Mouse (Mus musculus): ENCODE data around the gene Cntn5. TPM values are rescaled to one million over a fixed set of nuclear protein-coding genes. Genes with fewer than 3 reads are reported as not detected.

The Cntn5 gene
- polyA plus RNA-seq, 1 experiment from 2014 or later = not detected

- H3K9ac ChIP-seq = no peak overlapping the region
- H3K4me1 ChIP-seq (replicated peaks) = no peaks in the 10 kb centered on the region
- 48% methylated on average over 4 of the region's 4 CpGs for WGBS (ENCODE audit: insufficient replicate concordance)
- no peak for DNase-seq
- H3K36me3 ChIP-seq = no peaks in the 10 kb centered on the region
- H3K4me2 ChIP-seq = no peak overlapping the region
- ATAC-seq (ENCODE audit: low read depth) = no peak
- no peak overlapping the region for H3K4me3 ChIP-seq (replicated peaks)
- H3K27me3 ChIP-seq = no peaks in the 10 kb centered on the region
- no peak overlapping the region for H3K27ac ChIP-seq
- H3K9me3 ChIP-seq (replicated peaks) = no peaks in the 10 kb centered on the region
Measured at GRCm38 (mm10) chr9:10722121-10722520, 182.5 kb downstream of the Cntn5 start.

GRCm38 (mm10) chr9:10718986-10719385 lies 185.6 kb downstream of the Cntn5 start:
- ATAC-seq (ENCODE audit: low read depth) = no peak

GRCm38 (mm10) chr9:10713641-10714040 lies 190.9 kb downstream of the Cntn5 start:
- Histone ChIP-seq H3K27ac (no peak overlapping the region), H3K27me3 (no peaks in the 10 kb centered on the region), H3K4me1 (replicated peaks) (no peaks in the 10 kb centered on the region), H3K4me2 (no peak overlapping the region), H3K9ac (no peak overlapping the region), H3K36me3 (no peaks in the 10 kb centered on the region), H3K9me3 (replicated peaks) (no peaks in the 10 kb centered on the region), H3K4me3 (replicated peaks) (no peak overlapping the region)
- DNase-seq (no peak), ATAC-seq (ENCODE audit: low read depth) (no peak)
- 6% methylated on average over 1 of the region's 1 CpGs for WGBS (ENCODE audit: insufficient replicate concordance)

More at GRCm38 (mm10) chr9:10718986-10719385, 185.6 kb downstream of the Cntn5 start:
- no peak for DNase-seq
- no peak overlapping the region for H3K4me2 ChIP-seq
- no peaks in the 10 kb centered on the region for H3K36me3 ChIP-seq
- no peaks in the 10 kb centered on the region for H3K27me3 ChIP-seq
- H3K9ac ChIP-seq = no peak overlapping the region
- H3K27ac ChIP-seq = no peak overlapping the region
- no peaks in the 10 kb centered on the region for H3K9me3 ChIP-seq (replicated peaks)
- H3K4me3 ChIP-seq (replicated peaks) = no peak overlapping the region
- 45% methylated on average over 3 of the region's 3 CpGs for WGBS (ENCODE audit: insufficient replicate concordance)
- no peaks in the 10 kb centered on the region for H3K4me1 ChIP-seq (replicated peaks)

- H3K4me1 ChIP-seq (replicated peaks) = no peaks in the 10 kb centered on the region
- no peaks in the 10 kb centered on the region for H3K36me3 ChIP-seq
- no peaks in the 10 kb centered on the region for H3K27me3 ChIP-seq
- H3K4me3 ChIP-seq (replicated peaks) = no peak overlapping the region
- no peak for DNase-seq
- ATAC-seq (ENCODE audit: low read depth) = no peak
- H3K9ac ChIP-seq = no peak overlapping the region
- H3K9me3 ChIP-seq (replicated peaks) = no peaks in the 10 kb centered on the region
- H3K27ac ChIP-seq = no peak overlapping the region
- no peak overlapping the region for H3K4me2 ChIP-seq
Measured at GRCm38 (mm10) chr9:10681646-10682045, 222.9 kb downstream of the Cntn5 start.

- ATAC-seq (ENCODE audit: low read depth) (no peak), DNase-seq (no peak)
- Histone ChIP-seq H3K4me3 (replicated peaks) (no peak overlapping the region), H3K9me3 (replicated peaks) (no peaks in the 10 kb centered on the region), H3K4me2 (no peak overlapping the region), H3K27ac (no peak overlapping the region), H3K4me1 (replicated peaks) (no peaks in the 10 kb centered on the region), H3K9ac (no peak overlapping the region), H3K36me3 (no peaks in the 10 kb centered on the region), H3K27me3 (no peaks in the 10 kb centered on the region)
- 60% methylated on average over 3 of the region's 3 CpGs for WGBS (ENCODE audit: insufficient replicate concordance)
Measured at GRCm38 (mm10) chr9:10681181-10681580, 223.4 kb downstream of the Cntn5 start.

GRCm38 (mm10) chr9:10668676-10669075 lies 235.9 kb downstream of the Cntn5 start:
- Histone ChIP-seq H3K27ac (no peak overlapping the region), H3K4me3 (replicated peaks) (no peak overlapping the region), H3K27me3 (no peaks in the 10 kb centered on the region), H3K4me1 (replicated peaks) (no peaks in the 10 kb centered on the region), H3K36me3 (no peaks in the 10 kb centered on the region), H3K9me3 (replicated peaks) (no peaks in the 10 kb centered on the region), H3K4me2 (no peak overlapping the region), H3K9ac (no peak overlapping the region)
- 41% methylated on average over 3 of the region's 3 CpGs for WGBS (ENCODE audit: insufficient replicate concordance)
- ATAC-seq (ENCODE audit: low read depth) = no peak
- DNase-seq = no peak

GRCm38 (mm10) chr9:10667438-10667837 lies 237.1 kb downstream of the Cntn5 start:
- H3K27ac ChIP-seq = no peak overlapping the region
- H3K4me3 ChIP-seq (replicated peaks) = no peak overlapping the region
- DNase-seq = no peak
- no peaks in the 10 kb centered on the region for H3K36me3 ChIP-seq
- H3K4me2 ChIP-seq = no peak overlapping the region
- H3K9ac ChIP-seq = no peak overlapping the region
- 31% methylated on average over 4 of the region's 4 CpGs for WGBS (ENCODE audit: insufficient replicate concordance)
- H3K4me1 ChIP-seq (replicated peaks) = no peaks in the 10 kb centered on the region
- H3K9me3 ChIP-seq (replicated peaks) = no peaks in the 10 kb centered on the region
- H3K27me3 ChIP-seq = no peaks in the 10 kb centered on the region
- no peak for ATAC-seq (ENCODE audit: low read depth)

- H3K4me3 ChIP-seq (replicated peaks) = no peak overlapping the region
- no peaks in the 10 kb centered on the region for H3K9me3 ChIP-seq (replicated peaks)
- H3K27ac ChIP-seq = no peak overlapping the region
- H3K4me1 ChIP-seq (replicated peaks) = no peaks in the 10 kb centered on the region
- H3K27me3 ChIP-seq = no peaks in the 10 kb centered on the region
- ATAC-seq (ENCODE audit: low read depth) (no peak), DNase-seq (no peak)
- no peak overlapping the region for H3K9ac ChIP-seq
- H3K36me3 ChIP-seq = no peaks in the 10 kb centered on the region
- H3K4me2 ChIP-seq = no peak overlapping the region
Measured at GRCm38 (mm10) chr9:10665756-10666155, 238.8 kb downstream of the Cntn5 start.

GRCm38 (mm10) chr9:10663101-10663500 lies 241.5 kb downstream of the Cntn5 start:
- Histone ChIP-seq H3K27ac (no peak overlapping the region), H3K27me3 (no peaks in the 10 kb centered on the region), H3K9me3 (replicated peaks) (no peaks in the 10 kb centered on the region), H3K36me3 (no peaks in the 10 kb centered on the region), H3K4me3 (replicated peaks) (no peak overlapping the region), H3K4me1 (replicated peaks) (no peaks in the 10 kb centered on the region), H3K9ac (no peak overlapping the region), H3K4me2 (no peak overlapping the region)
- DNase-seq (no peak), ATAC-seq (ENCODE audit: low read depth) (no peak)
- 50% methylated on average over 2 of the region's 2 CpGs for WGBS (ENCODE audit: insufficient replicate concordance)

GRCm38 (mm10) chr9:10659478-10659877 lies 245.1 kb downstream of the Cntn5 start:
- Histone ChIP-seq H3K27me3 (no peaks in the 10 kb centered on the region), H3K9ac (no peak overlapping the region), H3K4me2 (no peak overlapping the region), H3K4me3 (replicated peaks) (no peak overlapping the region), H3K36me3 (no peaks in the 10 kb centered on the region), H3K9me3 (replicated peaks) (no peaks in the 10 kb centered on the region), H3K4me1 (replicated peaks) (no peaks in the 10 kb centered on the region), H3K27ac (no peak overlapping the region)
- DNase-seq (no peak), ATAC-seq (ENCODE audit: low read depth) (no peak)
- 50% methylated on average over 1 of the region's 1 CpGs for WGBS (ENCODE audit: insufficient replicate concordance)

GRCm38 (mm10) chr9:10658086-10658485 lies 246.5 kb downstream of the Cntn5 start:
- no peak for ATAC-seq (ENCODE audit: low read depth)
- whole genome bisulfite sequencing (ENCODE audit: insufficient replicate concordance) = 41% methylated on average over 1 of the region's 1 CpGs
- DNase-seq = no peak

GRCm38 (mm10) chr9:10657144-10657748 lies 247.3 kb downstream of the Cntn5 start:
- no peak for ATAC-seq (ENCODE audit: low read depth)
- H3K4me3 ChIP-seq (replicated peaks) = no peak overlapping the region
- no peak for DNase-seq
- H3K9me3 ChIP-seq (replicated peaks) = no peaks in the 10 kb centered on the region
- no peak overlapping the region for H3K4me2 ChIP-seq
- H3K27ac ChIP-seq = no peak overlapping the region
- no peaks in the 10 kb centered on the region for H3K4me1 ChIP-seq (replicated peaks)
- H3K27me3 ChIP-seq = no peaks in the 10 kb centered on the region
- WGBS (ENCODE audit: insufficient replicate concordance) = 53% methylated on average over 4 of the region's 4 CpGs
- H3K9ac ChIP-seq = no peak overlapping the region
- H3K36me3 ChIP-seq = no peaks in the 10 kb centered on the region

More at GRCm38 (mm10) chr9:10658086-10658485, 246.5 kb downstream of the Cntn5 start:
- Histone ChIP-seq H3K9me3 (replicated peaks) (no peaks in the 10 kb centered on the region), H3K27me3 (no peaks in the 10 kb centered on the region), H3K36me3 (no peaks in the 10 kb centered on the region), H3K27ac (no peak overlapping the region), H3K4me1 (replicated peaks) (no peaks in the 10 kb centered on the region), H3K4me3 (replicated peaks) (no peak overlapping the region), H3K9ac (no peak overlapping the region), H3K4me2 (no peak overlapping the region)
